Comparison of ENCODE assay signal across 13 mouse cellular contexts in the genomic region with DNA sequence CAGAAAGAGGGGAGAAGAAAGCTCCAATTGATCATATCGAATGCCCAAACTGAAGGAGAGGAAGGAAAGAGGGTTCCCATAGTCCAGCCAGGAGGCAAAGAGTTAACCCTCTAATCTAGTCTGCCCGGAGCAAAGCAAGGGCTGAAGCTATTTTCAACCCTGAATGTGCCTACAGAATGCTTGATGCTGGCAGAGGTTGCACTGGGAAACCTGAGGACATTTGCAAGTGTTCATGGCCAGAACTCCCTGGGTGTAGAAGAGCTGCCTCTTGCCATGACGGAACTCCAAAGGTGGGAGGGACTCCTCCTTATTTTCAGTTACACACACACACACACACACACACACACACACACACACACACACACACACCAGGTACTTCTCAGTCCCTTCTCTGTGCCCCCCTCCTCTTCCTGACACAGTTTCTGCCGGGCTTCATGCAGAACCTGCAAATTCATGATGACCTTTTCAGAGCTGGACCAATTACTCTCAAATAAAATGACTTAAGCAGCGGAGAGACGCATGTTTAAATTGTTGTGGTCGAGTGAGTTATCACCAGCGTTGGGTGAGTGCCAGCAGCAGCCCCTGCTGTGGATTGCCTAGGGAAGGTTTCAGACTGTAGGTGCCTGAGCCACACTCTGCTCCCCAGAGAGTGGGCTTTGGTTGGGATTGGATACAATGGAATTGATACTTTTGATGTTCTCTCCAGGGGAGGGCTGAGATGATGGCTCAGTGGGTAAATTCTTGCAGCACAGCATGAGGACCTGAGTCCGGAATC.
A peak's percentile ranks its signal among the peaks of the same experiment; 100 is the strongest.
DNase-seq lines count a peak whose midpoint lies in the region; ATAC-seq and TF ChIP-seq lines count a peak whose summit lies in the region.
"Had no signal": no experiment of that assay in that cellular context is flagged by ENCODE, and none has a peak within 500 bp of the region (broad histone marks: within the 10 kb centered on the region; RNA-seq: fewer than 3 reads in every experiment).

No protein-coding gene starts in this region.

- no peak for TF ChIP-seq CTCF in forebrain, postnatal 0 days (IDR thresholded peaks at IDR 0.05; ENCODE audit: low read depth)

- H3K4me3 ChIP-seq in forebrain, embryonic 14.5 days (ENCODE audit: low read depth, low read length): no peak overlapping the region
- no peak overlapping the region for H3K4me3 ChIP-seq in forebrain, postnatal 0 days (ENCODE audit: low read depth, low read length)
- H3K4me3 ChIP-seq in heart, embryonic 14.5 days (ENCODE audit: control insufficient read depth in 1 of 2, insufficient read depth in 1 of 2, low read depth in 1 of 2, low read length in 2 of 2): 0 out of 4 replicates have a peak overlapping the region, but pooled peaks of 1 of the 2 experiments have one; percentile 4
- no peak overlapping the region for H3K4me3 ChIP-seq in midbrain, embryonic 14.5 days (replicated peaks; ENCODE audit: low read depth, low read length)
- H3K4me3 ChIP-seq: liver, embryonic 15.5 days had no signal

- H3K36me3 ChIP-seq in forebrain, embryonic 14.5 days (ENCODE audit: control insufficient read depth, insufficient read depth, low read length): no peaks in the 10 kb centered on the region
- H3K36me3 ChIP-seq in forebrain, postnatal 0 days (ENCODE audit: insufficient read depth): no peaks in the 10 kb centered on the region
- H3K36me3 ChIP-seq in heart, embryonic 14.5 days (ENCODE audit: control insufficient read depth, insufficient read depth, low read length): no peaks in the 10 kb centered on the region
- no peaks in the 10 kb centered on the region for H3K36me3 ChIP-seq in midbrain, embryonic 14.5 days (ENCODE audit: control insufficient read depth, insufficient read depth, low read length)
- H3K36me3 ChIP-seq: liver, embryonic 15.5 days had no signal

- peaks cover 10% of the 10 kb centered on the region for H3K4me1 ChIP-seq in forebrain, embryonic 14.5 days (ENCODE audit: control insufficient read depth, insufficient read depth, low read length)
- peaks cover 16% of the 10 kb centered on the region for H3K4me1 ChIP-seq in forebrain, postnatal 0 days (ENCODE audit: insufficient read depth)
- H3K4me1 ChIP-seq in heart, embryonic 14.5 days (ENCODE audit: control insufficient read depth in 2 of 2, insufficient read depth in 2 of 2, low read length in 2 of 2): peaks cover 31 to 33% of the 10 kb centered on the region in 2 experiments
- peaks cover 29% of the 10 kb centered on the region for H3K4me1 ChIP-seq in midbrain, embryonic 14.5 days (ENCODE audit: control insufficient read depth, insufficient read depth, low read length)
- H3K4me1 ChIP-seq: liver, embryonic 15.5 days had no signal

- no peaks in the 10 kb centered on the region for H3K27me3 ChIP-seq in forebrain, embryonic 14.5 days (replicated peaks; ENCODE audit: control insufficient read depth, insufficient read depth, low read length)
- no peaks in the 10 kb centered on the region for H3K27me3 ChIP-seq in forebrain, postnatal 0 days (ENCODE audit: insufficient read depth, low read length)
- H3K27me3 ChIP-seq in heart, embryonic 14.5 days (ENCODE audit: control insufficient read depth, insufficient read depth, low read length): no peaks in the 10 kb centered on the region
- no peaks in the 10 kb centered on the region for H3K27me3 ChIP-seq in midbrain, embryonic 14.5 days (ENCODE audit: control insufficient read depth, insufficient read depth, low read length)

- no peaks in the 10 kb centered on the region for H3K9me3 ChIP-seq in forebrain, embryonic 14.5 days (replicated peaks; ENCODE audit: control insufficient read depth, low read length)
- no peaks in the 10 kb centered on the region for H3K9me3 ChIP-seq in forebrain, postnatal 0 days (ENCODE audit: low read length)
- peaks cover 5% of the 10 kb centered on the region; the same call in 1 of the 2 replicates for H3K9me3 ChIP-seq in heart, embryonic 14.5 days (ENCODE audit: control insufficient read depth, low read length)
- no peaks in the 10 kb centered on the region for H3K9me3 ChIP-seq in midbrain, embryonic 14.5 days (ENCODE audit: control insufficient read depth, low read length)
- H3K9me3 ChIP-seq: liver, embryonic 15.5 days had no signal

- no peak for ATAC-seq in forebrain, embryonic 14.5 days
- no peak for ATAC-seq in forebrain, postnatal 0 days
- peak; percentile 47 for ATAC-seq in heart, embryonic 14.5 days (ENCODE audit: insufficient number of reproducible peaks, insufficient read depth, low FRiP score, low read depth)
- ATAC-seq in midbrain, embryonic 14.5 days (ENCODE audit: low FRiP score, low TSS enrichment): no peak

- WGBS in forebrain, embryonic 14.5 days: 25% methylated on average over 9 of the region's 9 CpGs
- 23% methylated on average over 9 of the region's 9 CpGs for WGBS in forebrain, postnatal 0 days
- 11% methylated on average over 9 of the region's 9 CpGs for whole genome bisulfite sequencing in heart, embryonic 14.5 days
- 22% methylated on average over 9 of the region's 9 CpGs for WGBS in midbrain, embryonic 14.5 days

- no peak overlapping the region for H3K4me2 ChIP-seq in forebrain, embryonic 14.5 days (ENCODE audit: low read length)
- H3K4me2 ChIP-seq in forebrain, postnatal 0 days (ENCODE audit: low read depth): no peak overlapping the region
- peak overlapping the region; percentile 41 for H3K4me2 ChIP-seq in heart, embryonic 14.5 days (ENCODE audit: low read length)
- H3K4me2 ChIP-seq in midbrain, embryonic 14.5 days (ENCODE audit: low read length): no peak overlapping the region
- H3K4me2 ChIP-seq: liver, embryonic 15.5 days had no signal

- H3K9ac ChIP-seq in forebrain, embryonic 14.5 days (ENCODE audit: low read length): no peak overlapping the region
- H3K9ac ChIP-seq in forebrain, postnatal 0 days: no peak overlapping the region
- peak overlapping the region; percentile 23; the same call in 1 of the 2 replicates for H3K9ac ChIP-seq in heart, embryonic 14.5 days (ENCODE audit: low read length)
- H3K9ac ChIP-seq in midbrain, embryonic 14.5 days (replicated peaks; ENCODE audit: low read length): no peak overlapping the region
- H3K9ac ChIP-seq: liver, embryonic 15.5 days had no signal

- H3K27ac ChIP-seq in forebrain, embryonic 14.5 days (ENCODE audit: low read depth, low read length): no peak overlapping the region
- no peak overlapping the region for H3K27ac ChIP-seq in forebrain, postnatal 0 days (ENCODE audit: low read depth, low read length)
- H3K27ac ChIP-seq in heart, embryonic 14.5 days (replicated peaks in 1 of 2; ENCODE audit: control insufficient read depth in 1 of 2, insufficient read depth in 1 of 2, low read depth in 2 of 2, low read length in 2 of 2): peak overlapping the region; percentile 76 to 84
- 0 out of 2 replicates have a peak overlapping the region, but pooled peaks have one; percentile 20 for H3K27ac ChIP-seq in midbrain, embryonic 14.5 days (replicated peaks; ENCODE audit: low read depth, low read length)
- H3K27ac ChIP-seq: liver, embryonic 15.5 days had no signal

- DNase-seq in forebrain, embryonic 14.5 days (ENCODE audit: low spot score): peak; percentile 49
- no peak for DNase-seq in forebrain, postnatal 0 days
- peak; percentile 48 to 59 for DNase-seq in kidney, postnatal 4 days
- DNase-seq in kidney, postnatal 14 days: no peak
- DNase-seq in midbrain, embryonic 14.5 days: peak; percentile 53
- DNase-seq in cerebellum, adult 11 months: no peak
- DNase-seq in cerebellum, adult 8-10 months: no peak
- DNase-seq: adrenal gland, postnatal 10 days; kidney, adult 9 months; lung, postnatal 4 days; thymus, postnatal 25 days had no signal

Comparison
In these comparisons a context has a peak if more than half of its experiments do, and no peak if none do; other contexts are left out.
1. DNase-seq: peak in forebrain, embryonic 14.5 days (single experiment), kidney, postnatal 4 days (2 of 2) and midbrain, embryonic 14.5 days (single experiment); none in forebrain, postnatal 0 days (single experiment), kidney, postnatal 14 days (single experiment), cerebellum, adult 11 months (single experiment) and cerebellum, adult 8-10 months (single experiment).
2. H3K27ac ChIP-seq: peak in heart, embryonic 14.5 days (2 of 2) and midbrain, embryonic 14.5 days (single experiment); none in forebrain, embryonic 14.5 days (single experiment) and forebrain, postnatal 0 days (single experiment).